Mouse (Mus musculus) kidney, adult 18-20 months (tissue): ENCODE results near the gene Naa16.
A peak's percentile ranks its signal among the peaks of the same experiment; 100 is the strongest.

ENCODE experiments used
- DNase-seq: peaks from one replicate; pipeline ENCODE4 v3.0.0; 2021

Naa16 gene

DNA sequence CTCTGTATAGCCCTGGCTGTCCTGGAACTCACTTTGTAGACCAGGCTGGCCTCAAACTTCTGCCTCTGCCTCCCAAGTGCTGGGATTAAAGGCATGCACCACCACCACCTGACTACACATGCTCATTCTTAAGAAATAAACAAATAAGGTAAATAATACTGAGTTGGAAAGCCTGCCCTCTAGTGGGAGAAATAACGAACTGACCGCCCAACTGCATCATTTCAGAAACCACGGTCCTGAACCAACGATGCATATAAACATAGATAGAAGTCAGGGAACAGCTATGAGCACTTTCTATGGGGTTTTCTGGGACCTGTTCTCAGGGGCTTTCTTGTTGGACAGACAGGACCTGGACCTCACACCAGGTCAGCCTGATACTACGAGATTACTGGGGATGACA is 63.5 kb downstream of the Naa16 start:
- DNase-seq = peak; percentile 44

DNA sequence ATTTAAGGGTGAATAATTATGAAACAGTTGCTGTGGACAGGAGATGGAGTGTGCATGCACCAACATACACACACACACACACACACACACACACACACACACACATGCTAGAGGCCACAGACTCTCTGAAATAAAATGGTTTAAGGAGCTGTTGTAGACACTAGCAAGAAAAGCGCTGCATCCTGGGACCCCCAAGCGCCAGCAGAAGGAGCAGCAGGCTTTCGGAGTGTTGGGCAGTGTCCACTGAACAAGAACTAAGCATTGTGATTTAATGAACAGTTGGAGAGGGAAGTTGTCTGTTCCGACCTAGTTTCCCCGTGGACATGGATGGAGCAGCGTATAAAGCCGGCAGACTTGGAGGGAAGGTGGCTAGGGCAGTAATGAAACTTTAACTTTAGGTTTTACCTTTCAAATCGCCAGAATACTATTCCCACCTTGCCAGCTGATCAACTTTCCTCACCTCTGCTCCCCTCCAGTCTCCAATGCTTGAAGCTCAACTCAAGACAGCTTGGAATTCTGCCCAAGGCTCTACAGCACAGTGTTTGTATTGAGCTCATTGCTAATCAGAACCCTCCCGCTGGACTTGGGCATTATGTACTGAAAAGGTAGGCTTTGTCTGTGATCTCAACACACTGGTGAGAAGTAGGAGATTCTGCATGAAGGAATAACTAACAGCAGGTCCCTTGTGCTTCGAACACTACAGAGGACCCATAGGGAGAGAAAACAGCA is 66.3 kb downstream of the Naa16 start:
- no peak for DNase-seq

GRCm38 (mm10) chr14:79321881-79322280 is 68.7 kb downstream of the Naa16 start:
- no peak for DNase-seq

DNA sequence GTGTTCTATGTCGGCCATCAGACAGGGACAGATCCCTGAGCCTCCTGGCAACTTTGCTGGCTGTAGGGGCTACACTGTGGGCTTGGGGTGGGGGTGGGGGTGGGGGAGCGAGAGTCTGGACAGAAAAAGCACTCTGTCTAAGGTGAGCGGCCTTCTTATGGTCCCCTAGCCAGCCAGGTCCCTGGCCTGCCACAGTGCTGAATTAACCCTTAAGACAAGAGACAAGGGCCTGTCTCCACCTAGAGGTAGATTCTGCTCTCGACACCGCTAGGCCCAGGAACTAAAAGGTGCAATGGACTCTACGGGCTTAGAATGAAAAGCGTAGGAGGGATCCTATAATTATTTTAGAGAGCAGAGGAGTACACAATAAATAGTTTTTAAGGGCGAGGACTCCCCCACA is 69.4 kb downstream of the Naa16 start:
- peak; percentile 30 for DNase-seq

GRCm38 (mm10) chr14:79317602-79318001 is 73.0 kb downstream of the Naa16 start:
- DNase-seq = no peak

DNA sequence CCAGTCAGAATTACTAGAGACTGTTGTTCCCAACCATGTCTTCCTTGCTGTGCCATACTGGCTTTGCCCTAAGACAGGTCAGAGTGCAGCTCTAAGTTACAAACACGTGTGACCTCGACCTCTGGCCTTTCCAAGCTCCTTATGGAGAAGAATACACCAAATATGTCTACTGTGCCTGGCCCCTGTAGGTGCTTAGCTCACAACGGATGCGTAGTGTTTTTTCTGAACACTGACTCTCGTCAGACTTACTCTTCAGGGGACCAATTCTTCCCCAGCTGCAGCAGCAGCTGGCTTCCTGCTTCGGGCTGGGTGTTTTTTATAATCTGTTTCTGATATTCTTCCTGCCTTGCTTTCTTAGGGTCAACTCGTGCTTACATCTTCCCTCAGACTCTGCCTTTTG is 74.7 kb downstream of the Naa16 start:
- DNase-seq = no peak

DNA sequence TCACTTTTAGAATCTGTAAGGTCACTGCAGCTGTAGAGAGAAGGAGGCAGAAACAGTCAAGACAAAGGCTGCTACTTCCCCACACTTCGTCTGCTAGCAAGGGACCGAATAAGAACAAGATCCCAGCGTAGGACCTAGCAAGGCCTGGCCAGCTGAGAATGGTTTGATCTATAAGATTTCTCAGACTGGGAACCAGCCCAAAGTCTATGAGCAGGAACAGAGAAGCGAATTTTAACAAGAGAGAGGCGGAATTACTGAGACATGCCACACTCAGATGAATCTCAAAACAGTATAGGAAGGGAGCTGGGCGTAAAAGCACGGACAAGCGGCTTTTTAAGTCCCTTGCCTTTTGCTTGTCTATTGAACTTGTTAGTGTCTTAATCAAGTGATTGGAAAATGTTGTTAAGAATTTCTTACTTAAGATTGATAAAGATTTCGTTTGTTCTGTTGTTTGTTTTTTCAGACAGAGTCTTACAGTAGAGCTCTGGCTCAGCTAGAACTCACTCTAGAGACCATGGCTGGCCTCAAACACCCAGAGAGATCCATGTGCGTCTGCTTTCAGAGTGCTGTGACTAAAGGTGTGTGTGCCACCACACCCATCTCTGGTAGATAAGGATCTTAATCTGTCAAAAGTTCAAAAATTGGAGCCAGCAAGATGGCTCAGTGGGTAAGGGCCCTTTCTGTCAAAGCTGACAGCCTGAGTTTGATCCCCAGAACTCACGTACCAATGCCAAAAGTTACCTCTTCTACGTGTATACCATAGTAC is 76.2 kb downstream of the Naa16 start:
- no peak for DNase-seq

GRCm38 (mm10) chr14:79313439-79314175 is 77.0 kb downstream of the Naa16 start:
- DNase-seq = no peak

GRCm38 (mm10) chr14:79312719-79313118 is 77.9 kb downstream of the Naa16 start:
- no peak for DNase-seq

- DNase-seq = no peak
Observed at GRCm38 (mm10) chr14:79311918-79312454, 78.6 kb downstream of the Naa16 start.

DNA sequence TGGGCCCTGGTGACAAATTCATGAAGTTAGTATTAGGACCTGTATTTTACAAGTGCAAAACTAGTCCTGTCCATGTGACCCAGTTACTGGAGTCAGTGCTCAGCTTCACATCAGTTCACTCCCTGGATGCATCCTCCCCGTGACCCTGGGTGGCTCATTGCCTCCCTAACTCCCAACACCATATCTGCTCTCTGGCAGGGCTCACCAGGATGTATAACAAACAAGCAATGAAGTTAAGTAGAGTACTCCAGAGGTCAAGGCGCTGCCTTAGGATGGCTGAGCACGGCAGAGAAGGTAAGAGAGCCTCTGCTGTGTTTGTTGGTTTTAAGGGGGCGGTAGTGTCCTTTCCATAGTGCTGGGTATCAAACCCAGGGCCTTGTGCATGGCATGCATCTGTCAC is 81.5 kb downstream of the Naa16 start:
- DNase-seq = no peak

DNA sequence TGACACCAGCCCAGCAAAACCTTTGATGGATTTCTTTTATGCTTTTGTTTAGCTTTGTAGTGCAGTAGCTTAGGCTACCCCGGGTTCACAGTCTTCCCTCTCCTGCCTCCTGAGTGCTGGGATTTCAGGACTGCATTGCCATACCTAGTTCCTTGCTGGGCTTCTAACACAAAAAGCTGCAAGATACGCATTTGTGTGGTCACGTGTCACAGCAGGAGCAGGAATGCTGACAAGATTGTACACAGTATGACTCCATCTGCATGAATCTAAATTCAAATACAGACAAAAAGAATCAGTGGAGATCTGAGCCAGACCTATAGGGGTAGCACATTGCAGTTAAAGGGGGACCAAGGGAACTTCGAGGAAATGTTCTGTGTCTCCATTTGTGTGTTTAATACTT is 82.2 kb downstream of the Naa16 start:
- DNase-seq = no peak

DNA sequence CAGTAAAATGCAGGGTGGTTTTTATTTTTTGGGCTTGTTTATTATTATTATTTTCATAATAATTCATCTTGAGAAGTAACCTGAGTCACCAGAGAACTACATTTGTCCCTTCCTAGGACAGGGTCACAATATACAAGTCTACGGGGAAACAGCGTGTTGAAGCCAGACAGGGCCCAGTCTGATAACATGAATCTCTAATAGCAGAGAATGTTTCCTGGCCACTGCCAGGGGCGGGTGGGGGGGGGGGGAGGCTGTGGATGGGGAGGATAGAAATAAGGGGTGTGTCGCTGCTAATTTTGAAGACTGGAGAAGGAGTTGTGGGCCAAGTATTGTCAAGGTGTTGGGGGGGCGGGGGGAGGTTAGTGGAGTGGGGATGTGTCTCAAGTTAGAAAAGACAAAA is 82.7 kb downstream of the Naa16 start:
- no peak for DNase-seq

DNA sequence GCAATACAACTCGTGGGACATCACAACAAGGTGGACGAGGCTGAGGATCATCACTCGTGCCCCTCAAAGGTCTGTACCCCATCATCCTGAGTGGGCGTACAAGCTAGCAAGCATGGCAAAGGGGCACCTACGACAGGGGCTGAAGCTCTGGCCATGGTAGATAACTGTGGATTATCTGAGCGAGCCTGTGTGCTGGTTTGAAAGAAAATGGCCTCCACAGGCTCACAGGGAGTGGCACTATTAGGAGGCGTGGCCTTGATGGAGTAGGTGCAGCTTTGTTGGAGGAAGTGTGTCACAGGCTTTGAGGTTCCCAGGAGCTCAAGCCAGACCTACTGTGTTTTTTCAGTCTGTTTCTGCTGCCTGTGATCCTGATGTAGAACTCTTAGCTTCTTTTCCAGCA is 83.4 kb downstream of the Naa16 start:
- no peak for DNase-seq

DNA sequence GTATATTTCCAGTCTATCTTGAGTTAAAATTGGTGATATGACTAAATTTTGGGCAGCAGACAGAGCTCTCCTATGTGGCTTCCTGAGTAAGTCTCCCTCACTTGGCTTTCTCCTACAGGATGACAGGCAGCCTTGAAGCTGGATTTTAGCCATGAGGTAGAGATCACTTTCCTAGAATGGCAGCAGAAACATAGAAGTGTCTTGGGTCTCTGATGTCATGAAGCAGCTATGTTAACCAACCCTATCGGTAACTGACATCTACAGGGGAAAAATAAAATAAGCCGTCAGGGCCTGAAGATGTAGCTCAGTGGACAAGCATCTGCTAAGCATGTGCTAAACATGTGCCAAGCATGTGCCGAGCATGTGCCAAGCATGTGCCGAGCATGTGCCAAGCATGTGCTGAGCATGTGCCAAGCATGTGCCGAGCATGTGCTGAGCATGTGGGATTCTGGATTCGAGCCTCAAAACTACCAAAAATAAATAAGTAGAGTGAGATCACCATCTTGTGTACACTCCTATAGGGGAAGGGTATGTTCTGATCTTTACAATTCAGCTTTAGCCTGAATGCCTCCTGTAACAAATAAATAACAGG is 85.6 kb downstream of the Naa16 start:
- no peak for DNase-seq

DNA sequence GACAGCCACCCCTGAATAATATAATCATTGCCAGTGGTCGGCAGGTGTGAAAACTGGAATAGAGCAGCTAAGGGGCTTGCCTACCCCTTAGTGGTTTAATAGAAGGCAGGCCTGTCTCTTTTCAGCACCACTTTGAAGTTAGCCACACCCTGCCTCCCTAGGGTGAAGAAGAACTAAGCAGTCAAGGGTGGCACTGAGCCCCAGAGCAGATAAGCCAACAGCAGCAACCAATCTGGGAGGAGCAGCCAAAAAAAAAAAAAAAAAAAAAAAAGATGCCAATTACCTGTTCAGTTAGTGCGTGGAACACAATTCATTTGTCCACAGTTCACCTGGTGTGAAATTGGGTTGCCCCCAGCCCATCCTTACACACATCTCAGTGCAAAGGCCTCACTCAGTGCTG is 87.4 kb downstream of the Naa16 start:
- no peak for DNase-seq

GRCm38 (mm10) chr14:79301466-79301875 is 89.1 kb downstream of the Naa16 start, which contains the start of gene Rgcc:
Gene Rgcc (minus strand): TSS chr14:79301645.
- DNase-seq = peak; percentile 96

DNA sequence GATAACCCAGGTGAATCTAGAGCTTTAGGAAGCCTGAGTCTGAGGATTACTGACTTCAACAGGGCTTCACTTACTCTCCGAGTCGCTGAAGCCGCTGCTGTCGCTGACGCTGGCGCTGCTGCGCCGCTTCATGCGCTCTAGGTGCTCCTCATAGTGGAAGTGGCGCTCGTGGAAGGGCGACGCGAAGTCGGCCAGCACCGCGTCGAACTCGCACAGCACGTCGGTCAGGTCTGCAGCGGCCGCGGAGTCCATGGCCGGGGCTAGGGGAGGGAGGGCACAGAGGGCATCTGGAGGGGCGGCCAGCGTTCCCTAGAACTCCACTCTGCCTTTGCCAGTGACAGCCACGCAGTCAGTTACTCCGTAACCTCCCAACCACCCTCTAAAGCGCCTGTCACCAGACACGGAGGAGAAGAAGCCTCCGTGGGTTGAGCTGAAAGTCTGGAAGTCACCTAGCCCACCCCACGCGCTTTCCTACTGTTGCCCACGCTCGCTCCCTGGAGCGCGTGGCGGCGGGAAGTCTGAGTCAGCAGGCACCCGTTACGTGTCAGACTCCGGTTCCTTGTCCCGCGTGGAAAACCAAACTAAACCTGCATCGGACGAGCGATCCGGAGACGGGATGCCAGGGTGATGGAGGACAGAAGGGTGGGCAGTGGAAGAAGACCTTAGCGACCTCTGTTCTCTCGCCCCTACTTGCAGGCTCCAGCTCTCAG is 89.8 kb downstream of the Naa16 start:
- peak; percentile 35 for DNase-seq

DNA sequence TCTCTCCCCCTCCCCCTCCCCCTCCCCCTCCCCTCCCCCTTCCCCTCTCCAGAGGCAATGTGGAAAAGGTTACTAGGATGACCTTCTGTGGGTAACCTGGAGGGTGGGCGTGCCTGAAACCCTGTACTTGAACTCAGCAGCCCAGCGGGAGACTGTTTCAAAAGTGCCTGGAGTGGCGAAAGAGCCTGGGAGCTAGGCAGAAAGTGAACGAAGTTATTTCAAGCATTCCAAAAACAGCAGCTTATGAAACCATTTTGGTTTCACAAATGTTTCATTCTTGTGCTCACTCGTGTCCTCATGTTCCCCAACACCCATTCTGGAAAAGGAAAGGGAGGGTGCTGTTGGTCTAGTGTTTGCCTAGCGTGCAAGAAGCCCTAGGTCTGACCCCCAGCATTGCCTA is 90.8 kb downstream of the Naa16 start:
- DNase-seq = no peak

- DNase-seq = no peak
Observed at GRCm38 (mm10) chr14:79299230-79299629, 91.3 kb downstream of the Naa16 start.

GRCm38 (mm10) chr14:79298314-79298992 is 92.1 kb downstream of the Naa16 start:
- DNase-seq = no peak

DNA sequence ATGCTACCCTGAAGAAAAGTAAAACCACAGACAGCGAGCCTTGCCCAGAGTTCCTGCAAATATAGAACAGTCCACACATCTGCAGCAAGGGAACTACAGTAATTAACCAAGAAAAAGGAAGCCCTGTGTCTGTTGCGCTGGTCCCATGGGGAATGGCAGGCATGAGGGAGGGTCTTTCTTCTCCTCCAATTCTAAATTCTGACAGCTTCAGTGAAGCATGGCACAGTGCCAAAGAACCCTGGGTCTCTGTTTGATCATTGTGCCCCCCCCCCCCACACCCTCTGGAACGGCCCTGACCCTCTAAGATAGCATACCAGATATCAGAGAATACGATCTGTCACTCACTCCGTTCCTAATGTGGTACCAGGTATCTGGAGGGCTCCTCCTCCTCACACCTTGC is 93.7 kb downstream of the Naa16 start:
- DNase-seq = no peak
